Mouse (Mus musculus) erythroblast, embryonic 14.5 days (primary cell): ENCODE results near the gene Ppm1h.

ENCODE experiments used
- GATA1 ChIP-seq: IDR thresholded peaks from 2 replicates; pipeline ENCODE4 v1.6.1; 2012; ENCODE audit warnings: low read length, inconsistent platforms, mixed read lengths
- TAL1 ChIP-seq: IDR thresholded peaks from 3 replicates; pipeline ENCODE4 v1.6.1; 2012; ENCODE audit warnings: low read length, inconsistent platforms, mixed read lengths

- TF ChIP-seq GATA1 (no peak), TAL1 (no peak)
These were observed 148.3 kb downstream of the Ppm1h start for GRCm38 (mm10) chr10:122826696-122827331.
